Mouse (Mus musculus) neural tube, embryonic 13.5 days (tissue): ENCODE results near the gene Zfp27. TPM values are rescaled to one million over a fixed set of nuclear protein-coding genes. Genes with fewer than 3 reads are reported as not detected.

Experiments used
- ATAC-seq: fragments of 200-750 bp; cut with Nextera tagmentation; 2 replicates; pipeline ENCODE4 v1.8.0; 2017; ENCODE audit warnings: low read depth, mild to moderate bottlenecking, moderate TSS enrichment, moderate library complexity
- H3K27ac ChIP-seq: fragments of 300-500 bp; sonication (generic); replicated peaks from 2 replicates; pipeline ENCODE4 v1.5.1; 2015; ENCODE audit warnings: moderate library complexity, mild to moderate bottlenecking, inconsistent platforms
- H3K27me3 ChIP-seq: fragments of 300-500 bp; sonication (generic); 2 replicates; pipeline ENCODE4 v1.6.1; 2015; ENCODE audit warnings: mild to moderate bottlenecking, inconsistent platforms
- H3K36me3 ChIP-seq: fragments of 300-500 bp; sonication (generic); 2 replicates; pipeline ENCODE4 v1.6.1; 2015; ENCODE audit warnings: mild to moderate bottlenecking, inconsistent platforms
- H3K4me1 ChIP-seq: fragments of 300-500 bp; sonication (generic); replicated peaks from 2 replicates; pipeline ENCODE4 v1.6.1; 2015; ENCODE audit warnings: inconsistent platforms
- H3K4me2 ChIP-seq: fragments of 300-500 bp; sonication (generic); 2 replicates; pipeline ENCODE4 v1.6.1; 2015; ENCODE audit warnings: inconsistent platforms, mild to moderate bottlenecking, moderate library complexity
- H3K4me3 ChIP-seq: fragments of 300-500 bp; sonication (generic); 2 replicates; pipeline ENCODE4 v1.5.1; 2015; ENCODE audit warnings: mild to moderate bottlenecking, inconsistent platforms
- H3K9ac ChIP-seq: fragments of 300-500 bp; sonication (generic); 2 replicates; pipeline ENCODE4 v1.6.1; 2015; ENCODE audit warnings: moderate library complexity, mild to moderate bottlenecking, inconsistent platforms
- H3K9me3 ChIP-seq: fragments of 300-500 bp; sonication (generic); 2 replicates; pipeline ENCODE4 v1.6.1; 2016; ENCODE audit warnings: inconsistent platforms
- WGBS: fragments of 180-500 bp; shearing (Covaris S2); methylation state at CpG from one replicate; pipeline ENCODE4 v1.1.7; 2015; 5-methylcytosine and 5-hydroxymethylcytosine counted together
- polyA plus RNA-seq: library from polyadenylated mRNA; unstranded; fragments of >200 nt; fragmentation: Nextera tagmentation; extraction: Ambion mirVana; gene quantifications from 2 replicates; pipeline ENCODE4 v1.2.1, GENCODE M21; 2015

The Zfp27 gene
- polyA plus RNA-seq, 1 experiment from 2014 or later: 17.1 TPM

DNA sequence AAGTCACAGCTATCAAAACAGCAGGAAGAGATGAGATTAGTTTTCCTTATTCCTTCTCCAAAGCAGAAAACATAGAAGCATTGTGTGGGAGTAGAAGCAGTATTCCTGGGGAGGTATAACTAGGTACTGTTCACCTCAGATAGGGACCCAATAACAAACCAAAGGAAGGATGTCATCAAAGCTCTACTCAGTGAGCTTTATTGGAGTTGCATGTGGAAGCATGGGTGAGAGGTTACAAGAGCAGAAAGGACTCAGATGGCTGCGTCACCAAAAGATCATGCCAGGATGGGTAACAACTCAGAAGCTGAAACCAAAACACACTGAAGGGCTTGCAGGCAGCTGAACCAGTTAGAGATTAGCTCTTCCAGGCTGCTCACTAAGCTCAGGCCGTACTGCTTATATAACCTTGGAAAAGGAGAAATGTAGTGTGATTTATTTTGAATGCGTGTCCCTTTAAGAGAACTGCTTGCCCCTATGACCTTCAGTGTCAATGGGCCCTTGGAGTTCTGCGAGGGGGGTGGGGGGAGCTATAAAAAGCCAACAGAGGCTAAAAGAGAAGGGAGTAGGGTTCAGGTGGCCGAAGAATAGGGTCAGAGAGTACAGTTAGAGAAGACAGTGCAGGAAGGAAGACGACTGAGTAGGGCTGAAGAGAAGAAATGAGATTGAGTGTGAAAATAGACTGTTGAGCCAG is 11.1 kb upstream of the Zfp27 start:
- no peak for ATAC-seq
- WGBS: 31% methylated on average over 6 of the region's 6 CpGs

DNA sequence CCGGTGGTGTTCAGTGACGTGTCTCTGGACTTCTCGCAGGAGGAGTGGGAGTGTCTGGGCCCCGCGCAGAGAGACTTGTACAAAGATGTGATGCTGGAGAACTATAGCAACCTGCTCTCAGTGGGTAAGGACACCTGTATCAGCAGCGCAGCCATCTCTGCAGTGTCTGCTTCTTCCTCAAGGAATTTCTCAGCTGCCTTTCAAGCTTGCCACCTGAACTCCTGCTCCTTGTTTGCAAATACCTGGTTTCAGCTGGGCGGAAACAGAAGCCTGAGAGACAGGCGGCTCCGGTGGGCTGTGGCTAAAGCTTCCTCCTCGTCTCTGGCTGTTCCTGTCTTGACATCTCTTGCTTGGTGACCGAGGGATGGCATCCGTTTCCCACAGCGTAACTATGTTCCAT is 5.8 kb upstream of the Zfp27 start:
- Histone ChIP-seq H3K4me3 (no peak overlapping the region), H3K27me3 (no peaks in the 10 kb centered on the region), H3K9me3 (peaks cover 6% of the 10 kb centered on the region), H3K4me2 (no peak overlapping the region), H3K4me1 (peaks cover 26% of the 10 kb centered on the region), H3K36me3 (peaks cover 58% of the 10 kb centered on the region), H3K27ac (no peak overlapping the region), H3K9ac (no peak overlapping the region)
- 96% methylated on average over 13 of the region's 13 CpGs for WGBS
- no peak for ATAC-seq

More for the DNA sequence above, 11.1 kb upstream of the Zfp27 start:
- H3K4me1 ChIP-seq: no peaks in the 10 kb centered on the region
- peaks cover 50% of the 10 kb centered on the region for H3K36me3 ChIP-seq
- no peaks in the 10 kb centered on the region for H3K27me3 ChIP-seq
- peaks cover 6% of the 10 kb centered on the region for H3K9me3 ChIP-seq
- no peak overlapping the region for H3K9ac ChIP-seq
- no peak overlapping the region for H3K27ac ChIP-seq
- H3K4me2 ChIP-seq: no peak overlapping the region
- no peak overlapping the region for H3K4me3 ChIP-seq

DNA sequence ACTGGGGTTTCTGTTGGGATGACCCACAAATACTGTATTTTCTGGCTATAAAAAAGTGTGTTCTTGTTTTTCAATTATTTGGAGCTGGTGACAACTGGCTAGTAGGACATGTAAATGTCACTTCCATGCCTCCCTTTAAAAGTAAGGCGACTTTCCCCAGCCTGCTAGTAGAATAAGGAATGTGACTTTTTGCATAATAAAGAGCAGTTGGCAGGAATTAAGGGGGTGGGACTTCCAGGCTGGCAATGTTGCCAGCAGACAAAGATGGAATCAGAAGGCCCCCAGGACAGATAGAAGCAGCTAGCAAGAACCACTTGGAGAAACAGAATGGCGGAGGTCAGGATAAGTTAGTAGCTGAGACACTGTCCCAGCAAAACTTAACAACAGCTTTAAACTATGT is 3.9 kb upstream of the Zfp27 start:
- peak overlapping the region; percentile 68 for H3K4me2 ChIP-seq
- H3K9me3 ChIP-seq: peaks cover 6% of the 10 kb centered on the region
- peak overlapping the region; percentile 5; the same call in 1 of the 2 replicates for H3K4me3 ChIP-seq
- H3K9ac ChIP-seq: peak overlapping the region; percentile 85; the same call in 1 of the 2 replicates
- 57% methylated on average over 2 of the region's 2 CpGs for WGBS
- no peak for ATAC-seq
- H3K27me3 ChIP-seq: no peaks in the 10 kb centered on the region
- no peak overlapping the region for H3K27ac ChIP-seq
- H3K4me1 ChIP-seq: peaks cover 28% of the 10 kb centered on the region
- H3K36me3 ChIP-seq: peaks cover 44% of the 10 kb centered on the region

DNA sequence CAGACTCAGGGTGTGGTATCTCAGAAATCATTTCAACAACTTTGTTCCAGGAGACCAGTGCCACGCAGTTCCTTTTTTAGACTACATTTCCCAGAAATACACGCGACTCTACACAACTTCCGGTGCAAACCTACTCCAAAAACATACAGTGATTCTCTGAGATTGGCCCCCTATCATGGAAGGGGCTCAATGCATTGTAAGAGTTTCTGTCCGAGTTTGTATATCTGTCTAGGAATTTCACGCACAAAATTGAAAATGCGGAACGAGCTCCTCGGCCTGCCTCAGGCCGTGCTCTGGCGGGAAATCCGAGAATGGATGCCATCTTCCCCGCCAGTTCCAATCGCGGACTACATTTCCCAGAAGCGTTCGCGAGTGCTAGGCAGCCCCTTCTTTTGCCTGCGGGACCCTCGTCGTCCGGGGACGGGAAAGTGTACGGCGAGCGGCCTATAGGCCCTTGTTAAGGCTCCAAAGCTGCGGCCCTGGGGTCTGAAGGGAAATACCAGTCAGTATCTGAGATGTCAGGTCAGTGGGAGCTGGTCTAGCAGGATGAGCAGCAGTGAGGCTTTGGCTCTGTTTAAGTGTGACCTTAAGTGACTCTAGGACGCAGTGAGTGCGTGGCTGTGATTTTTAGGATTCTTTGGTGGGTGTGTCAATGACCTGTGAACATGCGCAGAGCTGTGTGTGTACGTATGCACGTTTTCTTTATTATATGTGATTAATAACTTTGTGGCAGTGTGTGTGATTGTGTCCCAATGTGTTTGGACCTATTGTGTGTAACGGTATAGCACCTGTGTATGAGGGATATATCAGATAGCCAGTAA is 2.0 kb upstream of the Zfp27 start, which contains the start of gene Zfp383:
TSS of gene Zfp383 (plus strand) at position 94 of the 821 bp plus-strand sequence.
- Histone ChIP-seq H3K9me3 (no peaks in the 10 kb centered on the region), H3K4me1 (peaks cover 33% of the 10 kb centered on the region), H3K9ac (peak within 1 kb of the TSS; percentile 85), H3K27me3 (no peaks in the 10 kb centered on the region), H3K4me2 (peak within 1 kb of the TSS; percentile 68), H3K36me3 (peaks cover 31% of the 10 kb centered on the region), H3K4me3 (peak within 1 kb of the TSS; percentile 76), H3K27ac (peak within 1 kb of the TSS; percentile 99)
- peak; percentile 79 for ATAC-seq
- under 1% methylated on average over 33 of the region's 33 CpGs for WGBS

DNA sequence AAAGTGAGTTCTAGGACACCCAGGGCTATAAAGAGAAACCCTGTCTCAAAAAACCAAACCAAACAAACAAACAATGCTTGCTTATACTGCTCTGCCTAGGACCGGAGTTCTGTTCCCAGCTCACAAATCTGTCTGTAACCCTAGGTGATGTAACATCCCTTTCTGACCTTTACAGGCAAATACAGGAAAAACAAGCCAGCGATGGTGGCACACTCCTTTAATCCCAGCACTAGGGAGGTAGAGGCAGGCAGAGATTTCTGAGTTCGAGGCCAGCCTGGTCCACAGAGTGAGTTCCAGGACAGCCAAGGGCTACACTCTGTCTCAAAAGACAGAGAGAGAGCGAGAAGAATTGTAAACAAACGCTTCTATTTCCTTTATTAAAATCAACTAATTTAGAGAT is 834 bp upstream of the Zfp27 start:
- Histone ChIP-seq H3K27ac (peak overlapping the region; percentile 99), H3K4me3 (peak overlapping the region; percentile 54; the same call in 1 of the 2 replicates), H3K4me2 (peak overlapping the region; percentile 65), H3K9ac (peak overlapping the region; percentile 77), H3K9me3 (no peaks in the 10 kb centered on the region), H3K4me1 (peaks cover 33% of the 10 kb centered on the region), H3K36me3 (peaks cover 29% of the 10 kb centered on the region), H3K27me3 (no peaks in the 10 kb centered on the region)
- ATAC-seq: no peak
- 90% methylated on average over 5 of the region's 5 CpGs for WGBS

DNA sequence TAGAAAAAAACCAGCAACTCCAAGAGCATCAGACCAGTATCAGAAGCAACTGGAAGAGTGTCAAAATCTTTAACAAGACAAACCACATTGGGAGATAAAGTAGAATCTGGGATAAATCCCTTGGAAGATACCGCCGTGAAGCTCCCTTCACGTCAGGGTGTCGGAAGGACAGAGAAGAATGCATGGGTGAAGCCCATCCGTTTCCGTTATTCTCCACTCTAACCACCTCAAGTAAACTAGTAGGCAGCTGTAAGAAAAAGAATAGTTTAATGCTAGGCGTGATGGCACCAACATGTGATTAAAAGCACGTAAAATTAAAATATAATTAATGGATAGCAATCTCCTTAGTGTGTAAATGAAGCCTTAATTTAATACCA is 298 bp upstream of the Zfp27 start:
- Histone ChIP-seq H3K9ac (peak overlapping the region; percentile 77), H3K4me3 (peak overlapping the region; percentile 54), H3K36me3 (peaks cover 25% of the 10 kb centered on the region), H3K4me1 (peaks cover 33% of the 10 kb centered on the region), H3K9me3 (no peaks in the 10 kb centered on the region), H3K4me2 (peak overlapping the region; percentile 65), H3K27me3 (no peaks in the 10 kb centered on the region), H3K27ac (peak overlapping the region; percentile 99)
- ATAC-seq: peak; percentile 22; the same call in 1 of the 2 replicates
- WGBS: 18% methylated on average over 8 of the region's 8 CpGs

DNA sequence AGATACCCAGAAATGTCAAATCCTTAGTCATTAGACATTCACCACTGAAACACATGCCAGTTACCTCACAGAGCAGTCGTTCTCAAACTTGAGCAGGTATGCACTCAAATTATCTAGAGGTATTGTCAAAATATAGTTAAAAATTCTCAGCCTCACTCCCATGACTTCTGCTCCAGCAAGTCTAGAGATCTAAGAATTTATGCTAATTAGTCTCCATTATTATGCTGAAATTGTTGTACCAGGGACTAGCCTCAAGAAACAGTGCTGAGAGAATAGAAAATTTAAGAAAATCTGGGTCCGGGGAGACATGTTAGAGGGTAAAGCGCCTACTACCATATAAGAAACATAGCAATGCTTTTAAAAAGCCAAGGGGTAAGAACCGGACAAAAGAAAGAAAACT is 2.3 kb downstream of the Zfp27 start:
- Histone ChIP-seq H3K27me3 (no peaks in the 10 kb centered on the region), H3K36me3 (peaks cover 42% of the 10 kb centered on the region), H3K4me2 (no peak overlapping the region), H3K4me3 (no peak overlapping the region), H3K9me3 (peaks cover under 1% of the 10 kb centered on the region; the same call in 1 of the 2 replicates), H3K9ac (no peak overlapping the region), H3K4me1 (peaks cover 8% of the 10 kb centered on the region), H3K27ac (no peak overlapping the region)
- no peak for ATAC-seq
- WGBS: 89% methylated on average over 4 of the region's 4 CpGs

DNA sequence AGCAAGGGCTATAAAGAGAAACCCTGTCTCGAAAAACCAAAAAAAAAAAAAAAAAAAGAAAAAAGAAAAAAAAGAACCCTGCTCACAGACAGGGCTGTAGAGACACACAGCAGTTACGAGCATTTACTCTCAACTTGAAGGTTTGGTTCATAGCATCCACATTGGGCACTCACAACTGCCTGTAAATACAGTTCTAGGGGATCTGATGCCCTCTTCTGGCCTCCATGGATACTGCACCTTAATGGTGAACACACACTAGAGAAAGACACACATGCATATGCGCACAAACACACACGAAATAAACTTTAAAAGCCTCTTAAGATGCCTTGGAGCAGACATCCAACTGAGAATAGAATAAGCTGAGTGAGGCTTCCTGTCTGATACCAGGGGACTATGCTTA is 8.0 kb downstream of the Zfp27 start:
- ATAC-seq: no peak

DNA sequence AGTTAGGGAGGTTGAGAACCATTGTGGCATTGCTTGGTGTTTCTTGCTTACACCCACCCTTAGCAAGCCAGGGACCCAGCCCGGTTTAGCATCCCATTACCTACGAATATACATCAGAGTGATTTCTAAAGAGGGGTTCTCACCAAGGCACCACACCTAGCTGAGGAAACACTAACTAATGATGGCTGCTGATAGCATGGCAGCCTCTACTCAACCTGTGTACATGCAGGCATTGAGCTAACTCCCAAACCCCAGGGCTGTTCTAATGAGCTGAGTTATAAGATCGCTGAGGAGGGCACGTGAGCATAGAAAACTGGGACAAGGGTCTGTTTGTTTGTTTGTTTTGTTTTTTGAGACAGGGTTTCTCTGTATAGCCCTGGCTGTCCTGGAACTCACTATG is 13.6 kb downstream of the Zfp27 start:
- Histone ChIP-seq H3K4me3 (no peak overlapping the region), H3K9me3 (peaks cover 64% of the 10 kb centered on the region), H3K36me3 (peaks cover 88% of the 10 kb centered on the region), H3K27ac (no peak overlapping the region), H3K4me2 (no peak overlapping the region), H3K4me1 (no peaks in the 10 kb centered on the region), H3K27me3 (no peaks in the 10 kb centered on the region), H3K9ac (no peak overlapping the region)
- ATAC-seq: no peak
- 93% methylated on average over 4 of the region's 4 CpGs for WGBS

More for the DNA sequence above, 8.0 kb downstream of the Zfp27 start:
- H3K36me3 ChIP-seq: peaks cover 93% of the 10 kb centered on the region
- no peak overlapping the region for H3K9ac ChIP-seq
- no peak overlapping the region for H3K4me2 ChIP-seq
- no peak overlapping the region for H3K27ac ChIP-seq
- H3K9me3 ChIP-seq: peaks cover 43% of the 10 kb centered on the region
- H3K4me1 ChIP-seq: no peaks in the 10 kb centered on the region
- H3K27me3 ChIP-seq: no peaks in the 10 kb centered on the region
- WGBS: 97% methylated on average over 4 of the region's 4 CpGs
- no peak overlapping the region for H3K4me3 ChIP-seq

DNA sequence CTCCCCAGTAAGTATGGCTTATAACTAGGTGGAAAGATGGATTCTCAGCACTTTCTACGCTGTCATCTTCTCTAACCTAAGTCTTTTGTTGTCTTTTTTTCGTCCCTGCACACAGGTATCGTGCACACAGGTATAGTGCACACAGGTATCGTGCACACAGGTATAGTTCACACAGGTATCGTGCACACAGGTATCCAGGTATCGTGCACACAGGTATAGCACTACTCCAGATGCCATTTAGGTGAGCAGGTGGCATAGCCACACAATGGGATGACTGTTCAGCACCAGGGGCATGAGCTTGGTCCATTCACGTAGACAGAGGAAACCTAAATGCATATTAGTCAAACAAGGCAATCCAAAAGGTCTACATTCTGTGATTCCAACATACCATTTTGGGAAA is 15.9 kb downstream of the Zfp27 start:
- no peak for ATAC-seq
- H3K27ac ChIP-seq: no peak overlapping the region
- H3K9me3 ChIP-seq: peaks cover 76% of the 10 kb centered on the region
- no peak overlapping the region for H3K4me3 ChIP-seq
- no peaks in the 10 kb centered on the region for H3K27me3 ChIP-seq
- 94% methylated on average over 7 of the region's 7 CpGs for WGBS
- H3K4me1 ChIP-seq: no peaks in the 10 kb centered on the region
- no peak overlapping the region for H3K4me2 ChIP-seq
- peaks cover 66% of the 10 kb centered on the region for H3K36me3 ChIP-seq
- no peak overlapping the region for H3K9ac ChIP-seq

DNA sequence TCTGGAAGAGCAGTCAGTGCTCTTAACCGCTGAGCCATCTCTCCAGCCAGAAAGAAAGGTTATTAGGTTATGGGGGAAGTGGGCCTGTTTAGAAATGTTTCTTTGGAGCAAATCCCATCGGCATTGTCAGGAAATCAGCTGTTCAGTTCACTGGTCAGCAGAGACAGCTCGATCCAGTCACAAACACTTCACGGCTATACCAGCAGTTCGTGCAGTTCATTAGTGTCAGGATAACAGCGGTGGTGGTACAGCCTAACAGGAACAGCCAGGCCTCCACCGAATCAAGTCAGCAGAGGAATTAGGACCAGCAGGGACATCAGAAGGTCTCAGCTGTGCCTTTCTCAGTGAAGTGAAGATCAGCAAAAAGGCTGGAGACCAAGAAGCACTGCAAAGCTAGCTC is 25.5 kb downstream of the Zfp27 start:
- H3K4me3 ChIP-seq: no peak overlapping the region
- 92% methylated on average over 7 of the region's 7 CpGs for WGBS
- peaks cover 14% of the 10 kb centered on the region for H3K9me3 ChIP-seq
- no peaks in the 10 kb centered on the region for H3K4me1 ChIP-seq
- H3K27ac ChIP-seq: no peak overlapping the region
- no peak overlapping the region for H3K9ac ChIP-seq
- H3K27me3 ChIP-seq: no peaks in the 10 kb centered on the region
- no peak overlapping the region for H3K4me2 ChIP-seq
- peaks cover 28% of the 10 kb centered on the region for H3K36me3 ChIP-seq
- no peak for ATAC-seq

DNA sequence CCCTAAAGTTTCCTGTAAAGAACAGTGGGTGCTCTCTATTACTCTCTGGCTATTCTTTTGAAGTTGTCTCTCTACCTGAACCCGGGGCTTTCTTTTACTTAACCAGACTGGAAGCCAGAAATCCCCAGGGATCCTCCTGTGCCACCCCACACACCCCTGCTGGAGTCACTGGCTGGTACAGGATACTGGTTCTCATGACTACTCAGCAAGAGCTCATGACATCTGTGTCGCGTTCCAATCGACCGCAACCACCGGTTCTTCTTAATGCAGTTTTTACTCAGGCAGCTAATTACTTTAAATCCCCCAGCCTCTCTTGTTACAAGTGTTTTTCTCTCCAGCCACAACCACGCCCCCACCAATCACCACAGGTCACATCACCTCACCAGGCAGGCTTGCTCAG is 26.3 kb downstream of the Zfp27 start:
- no peaks in the 10 kb centered on the region for H3K27me3 ChIP-seq
- H3K9me3 ChIP-seq: peaks cover 19% of the 10 kb centered on the region
- H3K4me1 ChIP-seq: no peaks in the 10 kb centered on the region
- no peak overlapping the region for H3K4me3 ChIP-seq
- no peak overlapping the region for H3K9ac ChIP-seq
- H3K36me3 ChIP-seq: peaks cover 37% of the 10 kb centered on the region
- WGBS: 83% methylated on average over 7 of the region's 7 CpGs
- no peak overlapping the region for H3K27ac ChIP-seq
- ATAC-seq: no peak
- H3K4me2 ChIP-seq: no peak overlapping the region
